Mouse (Mus musculus): ENCODE measurements around the gene S100pbp. TPM values are rescaled to one million over a fixed set of nuclear protein-coding genes. Genes with fewer than 3 reads are reported as not detected.
A peak's percentile ranks its signal among the peaks of the same experiment; 100 is the strongest.

Gene S100pbp
- total RNA-seq (2021): 10 to 100 TPM; 22.5 to 24.2 TPM

- peak; percentile 99 for DNase-seq
Measured at GRCm38 (mm10) chr4:129189542-129190519, at the start of gene S100pbp, which contains the start of gene Yars. Gene S100pbp, minus strand, starts transcription at chr4:129189727. Gene Yars, plus strand, starts transcription at chr4:129189760.

GRCm38 (mm10) chr4:129239075-129239474 lies 49.5 kb upstream of the S100pbp start:
- DNase-seq: peak; percentile 74

DNA sequence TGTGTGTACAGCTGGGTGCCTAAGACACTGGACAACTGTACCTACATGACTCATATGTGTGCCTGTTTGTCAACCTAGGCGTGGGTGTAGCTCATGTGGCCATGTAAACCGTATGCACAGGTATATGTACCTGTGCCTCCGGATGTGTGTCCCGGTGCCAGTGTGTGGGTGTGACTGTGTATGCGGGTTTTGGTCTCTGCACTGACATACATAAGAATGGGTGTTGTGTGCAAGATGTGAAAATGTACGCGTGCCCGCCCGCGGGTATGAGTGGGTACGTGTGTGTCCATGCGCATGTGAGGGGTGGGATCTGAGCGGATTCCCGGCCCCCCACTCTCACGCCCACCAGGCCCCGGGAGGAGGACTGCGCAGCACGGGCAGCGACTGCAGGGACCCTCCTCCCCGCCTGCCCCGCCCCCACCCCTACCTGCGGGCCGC lies 49.1 kb upstream of the S100pbp start:
- DNase-seq: no peak

DNA sequence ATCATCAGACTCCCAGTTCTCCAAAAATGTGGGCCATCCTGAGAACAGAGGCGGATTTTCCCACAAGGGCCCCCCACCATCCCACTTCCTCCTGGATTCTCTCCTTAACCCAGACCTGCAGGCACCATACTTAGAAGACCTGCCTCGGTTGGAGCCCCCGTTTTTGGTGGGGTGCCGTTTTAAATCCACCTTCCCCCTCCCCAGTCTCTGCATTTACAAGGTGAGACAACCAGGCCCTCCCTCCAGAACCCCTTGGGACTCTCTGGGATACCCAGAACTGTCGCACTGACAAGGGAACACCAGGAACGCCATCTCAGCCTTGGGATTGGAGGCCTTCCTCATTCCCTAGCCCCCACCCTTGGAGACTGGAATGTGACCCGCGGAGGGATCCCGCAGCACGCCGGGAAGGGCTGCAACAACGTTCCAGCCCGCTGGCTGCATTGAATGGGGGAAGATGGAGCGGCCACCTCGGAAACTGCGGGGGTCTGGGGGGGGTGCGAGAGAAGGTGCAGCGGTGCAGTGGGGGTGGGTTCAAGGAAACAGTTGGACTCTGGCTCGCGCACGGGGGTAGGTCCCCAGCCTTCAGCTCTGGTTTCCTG lies 48.4 kb upstream of the S100pbp start:
- DNase-seq: peak; percentile 36

DNA sequence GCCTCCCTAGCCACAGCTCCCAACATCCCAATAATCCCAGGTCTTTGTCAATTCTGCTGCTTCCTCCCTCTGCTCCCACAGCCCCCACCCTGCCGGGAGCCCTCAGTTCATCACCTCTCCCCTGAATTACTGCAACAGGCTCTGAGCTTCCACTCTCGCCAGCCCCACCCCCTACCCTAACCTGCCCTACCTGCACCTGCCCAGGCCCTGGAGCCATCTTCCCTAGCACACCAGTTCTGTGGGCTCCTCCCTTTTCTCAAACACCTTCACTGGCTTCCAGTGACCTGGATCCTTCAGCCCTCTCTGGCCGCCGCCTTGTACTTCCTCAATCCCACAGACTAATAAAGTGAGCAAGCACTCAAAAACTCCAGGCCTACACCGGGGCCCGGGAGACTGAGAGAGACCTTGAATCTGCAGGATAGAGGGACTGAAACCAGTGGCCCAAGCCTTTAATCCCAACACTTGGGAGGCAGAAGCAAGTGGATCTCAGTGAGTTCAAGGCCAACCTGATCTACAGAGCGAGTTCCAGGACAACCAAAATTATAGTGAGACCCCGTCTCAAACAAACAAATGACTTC lies 46.8 kb upstream of the S100pbp start:
- DNase-seq: no peak

DNA sequence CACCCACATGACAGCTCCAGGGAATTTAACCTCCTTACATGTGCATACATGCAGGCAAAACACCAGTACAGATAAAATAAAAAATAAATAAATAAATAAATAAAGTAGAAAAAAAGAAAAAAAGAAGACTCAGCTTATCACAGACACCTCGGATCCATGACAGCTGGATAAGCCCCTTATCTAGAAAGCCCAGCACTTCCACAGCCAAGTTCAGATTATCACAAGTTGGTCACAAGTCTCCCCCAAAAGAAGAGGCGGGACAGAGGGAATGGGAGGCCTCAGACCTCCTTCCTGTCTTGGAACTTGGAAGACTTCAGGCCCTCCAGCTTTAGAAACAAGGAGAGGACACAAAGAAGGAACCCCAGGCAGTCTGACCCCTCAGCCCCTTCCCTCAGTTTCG lies 45.6 kb upstream of the S100pbp start:
- no peak for DNase-seq

DNA sequence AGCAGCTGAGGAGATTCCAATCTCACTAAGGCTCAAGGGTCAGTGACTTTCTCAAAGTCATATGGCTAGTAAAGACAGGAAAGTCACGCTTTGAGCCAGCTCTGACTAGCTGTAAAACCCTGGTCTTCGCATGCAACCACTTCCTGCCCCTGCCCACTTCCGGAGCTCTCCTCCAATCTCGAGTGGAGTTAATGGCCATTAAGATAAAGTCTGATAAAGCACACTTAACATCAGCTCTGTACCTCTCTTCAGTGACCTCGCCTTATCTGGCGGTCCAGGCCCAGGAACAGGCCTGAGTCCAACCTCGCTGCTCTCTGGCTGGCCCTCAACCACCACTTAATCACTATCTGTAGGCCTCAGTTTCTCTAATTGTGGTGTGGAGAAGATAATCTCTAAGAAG lies 45.0 kb upstream of the S100pbp start:
- DNase-seq: no peak

- DNase-seq: no peak
Measured at GRCm38 (mm10) chr4:129232561-129233360, 43.2 kb upstream of the S100pbp start.

DNA sequence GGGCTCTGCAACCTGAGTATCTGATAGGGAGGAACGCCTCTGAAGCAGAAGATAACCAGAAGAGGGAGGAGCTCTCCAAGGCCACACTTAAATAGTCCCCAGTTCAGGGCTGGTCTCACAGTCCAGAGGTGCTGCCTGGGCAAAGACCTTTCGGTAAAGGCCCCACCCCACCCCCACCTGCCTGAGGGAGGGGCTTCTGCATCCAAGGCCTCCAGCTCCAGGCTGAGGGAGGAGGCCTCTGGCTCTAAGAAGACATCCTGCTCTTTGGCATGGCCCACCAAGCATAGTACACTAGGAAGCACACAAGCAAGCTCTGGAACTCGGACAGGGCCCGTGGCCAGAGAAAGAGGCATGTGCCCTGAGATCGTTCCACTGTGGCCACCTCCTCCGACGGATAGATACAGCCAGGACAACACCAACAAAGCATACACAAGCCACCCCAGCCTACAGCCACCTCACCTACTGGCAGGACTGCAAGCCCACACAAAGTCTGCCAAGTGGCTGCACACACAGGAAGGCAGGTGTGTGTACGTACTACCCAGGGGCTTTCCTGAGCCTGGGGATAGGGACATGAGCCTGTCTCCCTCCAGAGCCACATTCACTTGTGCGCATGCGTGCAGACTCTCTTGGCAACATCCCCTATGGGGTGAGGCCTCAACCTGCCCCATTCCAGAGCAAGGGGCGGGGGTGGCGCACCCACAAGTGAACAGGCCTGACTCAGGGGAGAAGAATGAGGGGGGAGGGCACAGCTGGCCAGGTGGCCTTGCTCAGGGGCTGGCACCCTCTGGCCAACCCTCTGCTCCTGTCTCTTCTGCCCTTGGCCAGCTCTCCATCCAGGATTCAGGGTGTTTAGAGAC lies 42.3 kb upstream of the S100pbp start:
- DNase-seq: no peak

GRCm38 (mm10) chr4:129230926-129231325 lies 41.4 kb upstream of the S100pbp start:
- no peak for DNase-seq

DNA sequence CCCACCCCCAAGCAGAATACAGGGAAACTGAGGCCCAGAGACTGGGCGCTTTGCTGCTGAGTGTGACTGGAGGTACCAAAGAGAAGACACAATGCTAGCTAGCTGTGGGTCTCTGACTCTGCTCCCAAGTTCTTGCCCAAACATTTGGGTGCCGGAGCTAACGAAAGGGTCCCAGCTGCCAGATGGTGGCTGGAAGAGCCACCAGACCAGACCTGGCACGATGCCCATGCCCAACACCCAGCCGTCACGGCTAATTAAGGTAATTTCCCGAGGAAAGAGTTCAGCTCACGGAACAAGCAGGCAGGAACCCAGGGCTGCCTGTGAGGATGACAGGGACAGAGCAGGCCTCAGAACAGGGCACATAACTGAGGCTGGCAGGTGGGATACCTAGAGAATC lies 38.5 kb upstream of the S100pbp start:
- no peak for DNase-seq

GRCm38 (mm10) chr4:129227170-129227984 lies 37.9 kb upstream of the S100pbp start:
- DNase-seq: no peak

- no peak for DNase-seq
Measured at GRCm38 (mm10) chr4:129226441-129226963, 37.0 kb upstream of the S100pbp start.

- DNase-seq: no peak
Measured at GRCm38 (mm10) chr4:129225315-129225714, 35.8 kb upstream of the S100pbp start.

GRCm38 (mm10) chr4:129223421-129224281 lies 34.1 kb upstream of the S100pbp start:
- DNase-seq: no peak

GRCm38 (mm10) chr4:129222019-129222925 lies 32.7 kb upstream of the S100pbp start:
- no peak for DNase-seq

GRCm38 (mm10) chr4:129221097-129222010 lies 31.8 kb upstream of the S100pbp start:
- DNase-seq: no peak

All from heart, postnatal 4 days (tissue).